Mouse (Mus musculus): ENCODE measurements at regions not wholly inside any gene's neighbourhood (a gene's known extent, or its start where the extent isn't known, plus 50 kb on each side); places are given as distances from the start of the nearest gene placed in this dataset.

- Histone ChIP-seq H3K4me3 (ENCODE audit: low read depth, low read length) (no peak overlapping the region), H3K9me3 (replicated peaks) (peaks cover 2% of the 10 kb centered on the region; the same call in 1 of the 2 replicates), H3K36me3 (replicated peaks) (no peaks in the 10 kb centered on the region), H3K27me3 (ENCODE audit: insufficient read depth, low read length) (no peaks in the 10 kb centered on the region), H3K4me1 (ENCODE audit: insufficient read depth, low read depth, low read length) (no peaks in the 10 kb centered on the region)
- TF ChIP-seq POLR2AphosphoS5 (IDR thresholded peaks at IDR 0.05; ENCODE audit: insufficient replicate concordance, low read depth, low read length) (no peak), GATA1 (IDR thresholded peaks at IDR 0.05; ENCODE audit: borderline replicate concordance, low read length) (no peak), GATA2 (IDR thresholded peaks at IDR 0.05; ENCODE audit: borderline replicate concordance, low read depth, low read length) (no peak), CTCF (IDR thresholded peaks at IDR 0.05; ENCODE audit: low read depth, low read length) (no peak), TAL1 (conservative IDR thresholded peaks at IDR 0.05; ENCODE audit: low read depth, low read length) (no peak)
- DNase-seq (ENCODE audit: low spot score) (no peak), ATAC-seq (ENCODE audit: extremely low read depth, insufficient number of reproducible peaks, low FRiP score, poor library complexity, severe bottlenecking) (no peak)
These were observed 3376.6 kb upstream of the Gm7489 start for GRCm38 (mm10) chr15:50507999-50508624.

- Histone ChIP-seq H3K9me3 (replicated peaks) (peaks cover 2% of the 10 kb centered on the region; the same call in 1 of the 2 replicates), H3K36me3 (replicated peaks) (no peaks in the 10 kb centered on the region), H3K4me3 (ENCODE audit: low read depth, low read length) (no peak overlapping the region), H3K4me1 (ENCODE audit: insufficient read depth, low read depth, low read length) (no peaks in the 10 kb centered on the region), H3K27me3 (ENCODE audit: insufficient read depth, low read length) (no peaks in the 10 kb centered on the region)
- ATAC-seq (ENCODE audit: extremely low read depth, insufficient number of reproducible peaks, low FRiP score, poor library complexity, severe bottlenecking) (no peak), DNase-seq (ENCODE audit: low spot score) (no peak)
- TF ChIP-seq GATA1 (IDR thresholded peaks at IDR 0.05; ENCODE audit: borderline replicate concordance, low read length) (no peak), POLR2AphosphoS5 (IDR thresholded peaks at IDR 0.05; ENCODE audit: insufficient replicate concordance, low read depth, low read length) (no peak), TAL1 (conservative IDR thresholded peaks at IDR 0.05; ENCODE audit: low read depth, low read length) (no peak), GATA2 (IDR thresholded peaks at IDR 0.05; ENCODE audit: borderline replicate concordance, low read depth, low read length) (no peak), CTCF (IDR thresholded peaks at IDR 0.05; ENCODE audit: low read depth, low read length) (no peak)
These were observed 3371.7 kb upstream of the Gm7489 start for GRCm38 (mm10) chr15:50513036-50513435.

- ATAC-seq (ENCODE audit: extremely low read depth, insufficient number of reproducible peaks, low FRiP score, poor library complexity, severe bottlenecking): no peak
- Histone ChIP-seq H3K4me1 (ENCODE audit: insufficient read depth, low read depth, low read length) (no peaks in the 10 kb centered on the region), H3K27me3 (ENCODE audit: insufficient read depth, low read length) (no peaks in the 10 kb centered on the region), H3K9me3 (replicated peaks) (no peaks in the 10 kb centered on the region), H3K4me3 (ENCODE audit: low read depth, low read length) (no peak overlapping the region), H3K36me3 (replicated peaks) (no peaks in the 10 kb centered on the region)
- DNase-seq (ENCODE audit: low spot score): no peak
- no peak for TF ChIP-seq GATA1 (IDR thresholded peaks at IDR 0.05; ENCODE audit: borderline replicate concordance, low read length)
These were observed 3359.9 kb upstream of the Gm7489 start for GRCm38 (mm10) chr15:50524841-50525240.

- DNase-seq (ENCODE audit: low spot score) (no peak), ATAC-seq (ENCODE audit: extremely low read depth, insufficient number of reproducible peaks, low FRiP score, poor library complexity, severe bottlenecking) (no peak)
- Histone ChIP-seq H3K27me3 (ENCODE audit: insufficient read depth, low read length) (no peaks in the 10 kb centered on the region), H3K36me3 (replicated peaks) (no peaks in the 10 kb centered on the region), H3K4me3 (ENCODE audit: low read depth, low read length) (no peak overlapping the region), H3K4me1 (ENCODE audit: insufficient read depth, low read depth, low read length) (no peaks in the 10 kb centered on the region), H3K9me3 (replicated peaks) (0 out of 2 replicates have a peak, but pooled peaks cover 3% of the 10 kb centered on the region)
- TF ChIP-seq POLR2AphosphoS5 (IDR thresholded peaks at IDR 0.05; ENCODE audit: insufficient replicate concordance, low read depth, low read length): no peak
- TF ChIP-seq GATA1 (IDR thresholded peaks at IDR 0.05; ENCODE audit: borderline replicate concordance, low read length): no peak
- TF ChIP-seq CTCF (IDR thresholded peaks at IDR 0.05; ENCODE audit: low read depth, low read length): no peak
- no peak for TF ChIP-seq GATA2 (IDR thresholded peaks at IDR 0.05; ENCODE audit: borderline replicate concordance, low read depth, low read length)
- no peak for TF ChIP-seq TAL1 (conservative IDR thresholded peaks at IDR 0.05; ENCODE audit: low read depth, low read length)
These were observed 3350.2 kb upstream of the Gm7489 start for GRCm38 (mm10) chr15:50534490-50534889.

- Histone ChIP-seq H3K36me3 (replicated peaks) (no peaks in the 10 kb centered on the region), H3K4me3 (ENCODE audit: low read depth, low read length) (no peak overlapping the region), H3K9me3 (replicated peaks) (peaks cover 2% of the 10 kb centered on the region; the same call in 1 of the 2 replicates), H3K27me3 (ENCODE audit: insufficient read depth, low read length) (no peaks in the 10 kb centered on the region), H3K4me1 (ENCODE audit: insufficient read depth, low read depth, low read length) (no peaks in the 10 kb centered on the region)
- TF ChIP-seq GATA2 (IDR thresholded peaks at IDR 0.05; ENCODE audit: borderline replicate concordance, low read depth, low read length): no peak
- TF ChIP-seq GATA1 (IDR thresholded peaks at IDR 0.05; ENCODE audit: borderline replicate concordance, low read length): no peak
- no peak for TF ChIP-seq TAL1 (conservative IDR thresholded peaks at IDR 0.05; ENCODE audit: low read depth, low read length)
- no peak for TF ChIP-seq CTCF (IDR thresholded peaks at IDR 0.05; ENCODE audit: low read depth, low read length)
- no peak for TF ChIP-seq POLR2AphosphoS5 (IDR thresholded peaks at IDR 0.05; ENCODE audit: insufficient replicate concordance, low read depth, low read length)
- ATAC-seq (ENCODE audit: extremely low read depth, insufficient number of reproducible peaks, low FRiP score, poor library complexity, severe bottlenecking): no peak
- no peak for DNase-seq (ENCODE audit: low spot score)
These were observed 3321.1 kb upstream of the Gm7489 start for GRCm38 (mm10) chr15:50563611-50564010.

GRCm38 (mm10) chr15:50580811-50581210, 3303.9 kb upstream of the Gm7489 start:
- DNase-seq (ENCODE audit: low spot score): no peak
- H3K9me3 ChIP-seq (replicated peaks): no peaks in the 10 kb centered on the region
- no peak overlapping the region for H3K4me3 ChIP-seq (ENCODE audit: low read depth, low read length)
- H3K4me1 ChIP-seq (ENCODE audit: insufficient read depth, low read depth, low read length): no peaks in the 10 kb centered on the region
- TF ChIP-seq POLR2AphosphoS5 (IDR thresholded peaks at IDR 0.05; ENCODE audit: insufficient replicate concordance, low read depth, low read length) (no peak), GATA1 (IDR thresholded peaks at IDR 0.05; ENCODE audit: borderline replicate concordance, low read length) (no peak), GATA2 (IDR thresholded peaks at IDR 0.05; ENCODE audit: borderline replicate concordance, low read depth, low read length) (no peak), CTCF (IDR thresholded peaks at IDR 0.05; ENCODE audit: low read depth, low read length) (no peak)
- no peak for ATAC-seq (ENCODE audit: extremely low read depth, insufficient number of reproducible peaks, low FRiP score, poor library complexity, severe bottlenecking)
- H3K36me3 ChIP-seq (replicated peaks): no peaks in the 10 kb centered on the region
- H3K27me3 ChIP-seq (ENCODE audit: insufficient read depth, low read length): no peaks in the 10 kb centered on the region
